Mouse (Mus musculus) liver, embryonic 11.5 days (tissue): Measurements from ENCODE around the gene Gm28308. TPM values are rescaled to one million over a fixed set of nuclear protein-coding genes. Genes with fewer than 3 reads are reported as not detected.

Source experiments
- ATAC-seq: fragments of 200-750 bp; cut with Nextera tagmentation; replicated peaks from 2 replicates; pipeline ENCODE4 v1.8.0; 2017; ENCODE audit warnings: moderate number of reproducible peaks, mild to moderate bottlenecking, moderate TSS enrichment, moderate library complexity; ENCODE audit not compliant: low FRiP score
- DNase-seq: peaks from one replicate; pipeline ENCODE4 v3.0.0-alpha.2; 2017; ENCODE audit warnings: low spot score
- H3K27ac ChIP-seq: fragments of 300-500 bp; sonication (generic); 2 replicates; pipeline ENCODE4 v1.5.1; 2014; ENCODE audit warnings: mild to moderate bottlenecking, low read depth, low read length, control low read depth
- H3K27me3 ChIP-seq: fragments of 300-500 bp; sonication (generic); replicated peaks from 2 replicates; pipeline ENCODE4 v1.6.1; 2014; ENCODE audit warnings: low read length, mixed read lengths; ENCODE audit not compliant: control insufficient read depth, insufficient read depth
- H3K36me3 ChIP-seq: fragments of 300-500 bp; sonication (generic); 2 replicates; pipeline ENCODE4 v1.6.1; 2014; ENCODE audit warnings: mild to moderate bottlenecking, low read length, moderate library complexity, mixed read lengths; ENCODE audit not compliant: control insufficient read depth, insufficient read depth
- H3K4me1 ChIP-seq: fragments of 300-500 bp; sonication (generic); replicated peaks from 2 replicates; pipeline ENCODE4 v1.6.1; 2014; ENCODE audit warnings: low read length, mixed read lengths; ENCODE audit not compliant: control insufficient read depth, insufficient read depth
- H3K4me2 ChIP-seq: fragments of 300-500 bp; sonication (generic); 2 replicates; pipeline ENCODE4 v1.6.1; 2014; ENCODE audit warnings: mild to moderate bottlenecking, control low read depth, moderate library complexity
- H3K4me3 ChIP-seq: fragments of 300-500 bp; sonication (generic); 2 replicates; pipeline ENCODE4 v1.5.1; 2014; ENCODE audit warnings: low read depth, low read length, control low read depth
- H3K9ac ChIP-seq: fragments of 300-500 bp; sonication (generic); 2 replicates; pipeline ENCODE4 v1.6.1; 2014; ENCODE audit warnings: low read depth, low read length, control low read depth
- H3K9me3 ChIP-seq: fragments of 300-500 bp; sonication (generic); 2 replicates; pipeline ENCODE4 v1.6.1; 2016; ENCODE audit warnings: low read length, inconsistent platforms, mixed read lengths; ENCODE audit not compliant: control insufficient read depth
- WGBS: fragments of 180-500 bp; shearing (Covaris S2); extraction: QIAGEN DNeasy Blood & Tissue Kit; methylation state at CpG from one replicate; pipeline ENCODE4 v1.1.7; 2014; 5-methylcytosine and 5-hydroxymethylcytosine counted together
- polyA plus RNA-seq: library from polyadenylated mRNA; unstranded; fragments of >200 nt; fragmentation: Nextera tagmentation; extraction: Ambion mirVana; gene quantifications from 2 replicates; pipeline ENCODE4 v1.2.1, GENCODE M21; 2014

Gm28308 gene
- polyA plus RNA-seq, 1 experiment from 2014 or later: not detected

GRCm38 (mm10) chr6:52164051-52164625, 49.0 kb downstream of the Gm28308 start:
- no peaks in the 10 kb centered on the region for H3K9me3 ChIP-seq
- H3K27ac ChIP-seq: peak overlapping the region; percentile 86
- peak overlapping the region; percentile 41 for H3K4me3 ChIP-seq
- peak; percentile 55 for DNase-seq
- H3K36me3 ChIP-seq: no peaks in the 10 kb centered on the region
- H3K4me2 ChIP-seq: peak overlapping the region; percentile 48
- 0 out of 2 replicates have a peak, but pooled peaks cover 3% of the 10 kb centered on the region for H3K4me1 ChIP-seq
- WGBS: under 1% methylated on average over 39 of the region's 39 CpGs
- peak overlapping the region; percentile 47 for H3K9ac ChIP-seq
- H3K27me3 ChIP-seq: peaks cover 97% of the 10 kb centered on the region
- no peak for ATAC-seq

- H3K4me3 ChIP-seq: peak overlapping the region; percentile 41
- peak overlapping the region; percentile 86 for H3K27ac ChIP-seq
- DNase-seq (peak; percentile 49), ATAC-seq (no peak)
- peak overlapping the region; percentile 48 for H3K4me2 ChIP-seq
- WGBS: 8% methylated on average over 17 of the region's 17 CpGs
- peaks cover 98% of the 10 kb centered on the region for H3K27me3 ChIP-seq
- no peaks in the 10 kb centered on the region for H3K9me3 ChIP-seq
- no peaks in the 10 kb centered on the region for H3K4me1 ChIP-seq
- H3K36me3 ChIP-seq: no peaks in the 10 kb centered on the region
- peak overlapping the region; percentile 47; the same call in 1 of the 2 replicates for H3K9ac ChIP-seq
These were observed 49.6 kb downstream of the Gm28308 start for GRCm38 (mm10) chr6:52163366-52164031.

GRCm38 (mm10) chr6:52162611-52163365, 50.4 kb downstream of the Gm28308 start:
- Histone ChIP-seq H3K9ac (peak overlapping the region; percentile 47), H3K27me3 (peaks cover 98% of the 10 kb centered on the region), H3K4me2 (peak overlapping the region; percentile 48), H3K4me1 (no peaks in the 10 kb centered on the region), H3K36me3 (no peaks in the 10 kb centered on the region), H3K4me3 (peak overlapping the region; percentile 41), H3K9me3 (no peaks in the 10 kb centered on the region), H3K27ac (peak overlapping the region; percentile 72; the same call in 1 of the 2 replicates)
- ATAC-seq (no peak), DNase-seq (no peak)
- 11% methylated on average over 14 of the region's 14 CpGs for WGBS

GRCm38 (mm10) chr6:52162093-52162380, 51.1 kb downstream of the Gm28308 start:
- no peaks in the 10 kb centered on the region for H3K4me1 ChIP-seq
- no peak for DNase-seq
- 25% methylated on average over 1 of the region's 1 CpGs for WGBS
- H3K4me3 ChIP-seq: no peak overlapping the region
- H3K4me2 ChIP-seq: peak overlapping the region; percentile 83
- ATAC-seq: no peak
- H3K9ac ChIP-seq: peak overlapping the region; percentile 7; the same call in 1 of the 2 replicates
- no peaks in the 10 kb centered on the region for H3K36me3 ChIP-seq
- peaks cover 98% of the 10 kb centered on the region for H3K27me3 ChIP-seq
- H3K27ac ChIP-seq: no peak overlapping the region
- no peaks in the 10 kb centered on the region for H3K9me3 ChIP-seq

- Histone ChIP-seq H3K27me3 (peaks cover 98% of the 10 kb centered on the region), H3K9ac (peak overlapping the region; percentile 7; the same call in 1 of the 2 replicates), H3K36me3 (no peaks in the 10 kb centered on the region), H3K4me3 (peak overlapping the region; percentile 66), H3K27ac (peak overlapping the region; percentile 84; the same call in 1 of the 2 replicates), H3K9me3 (no peaks in the 10 kb centered on the region), H3K4me1 (no peaks in the 10 kb centered on the region), H3K4me2 (peak overlapping the region; percentile 83)
- WGBS: 22% methylated on average over 8 of the region's 8 CpGs
- DNase-seq (no peak), ATAC-seq (no peak)
These were observed 51.6 kb downstream of the Gm28308 start for GRCm38 (mm10) chr6:52161336-52162092.

GRCm38 (mm10) chr6:52160511-52161335, 52.4 kb downstream of the Gm28308 start:
- WGBS: 10% methylated on average over 30 of the region's 30 CpGs

GRCm38 (mm10) chr6:52159979-52160378, 53.2 kb downstream of the Gm28308 start:
- H3K27ac ChIP-seq: peak overlapping the region; percentile 84; the same call in 1 of the 2 replicates
- peak overlapping the region; percentile 66 for H3K4me3 ChIP-seq
- no peaks in the 10 kb centered on the region for H3K4me1 ChIP-seq
- peaks cover 97% of the 10 kb centered on the region for H3K27me3 ChIP-seq
- no peak for DNase-seq
- H3K9me3 ChIP-seq: no peaks in the 10 kb centered on the region
- H3K36me3 ChIP-seq: no peaks in the 10 kb centered on the region
- H3K9ac ChIP-seq: peak overlapping the region; percentile 56; the same call in 1 of the 2 replicates
- peak overlapping the region; percentile 83 for H3K4me2 ChIP-seq
- ATAC-seq: no peak
- WGBS: 3% methylated on average over 9 of the region's 9 CpGs

More at GRCm38 (mm10) chr6:52160511-52161335, 52.4 kb downstream of the Gm28308 start:
- H3K27ac ChIP-seq: peak overlapping the region; percentile 84
- no peak for ATAC-seq
- peak overlapping the region; percentile 66 for H3K4me3 ChIP-seq
- DNase-seq: peak; percentile 43
- H3K4me1 ChIP-seq: no peaks in the 10 kb centered on the region
- no peaks in the 10 kb centered on the region for H3K9me3 ChIP-seq
- H3K9ac ChIP-seq: peak overlapping the region; percentile 56
- peak overlapping the region; percentile 83 for H3K4me2 ChIP-seq
- H3K36me3 ChIP-seq: no peaks in the 10 kb centered on the region
- H3K27me3 ChIP-seq: peaks cover 98% of the 10 kb centered on the region
